Mouse (Mus musculus) testis, adult 2 months (tissue): ENCODE measurements around the gene Iqcb1. TPM values are rescaled to one million over a fixed set of nuclear protein-coding genes. Genes with fewer than 3 reads are reported as not detected.
"Not testable (repeated sequence)": the region's sequence is repeated elsewhere in the genome, so short reads cannot be mapped to it uniquely, and the experiment has no call there.

Source experiments
- H3K27ac ChIP-seq: fragments of 200-500 bp; 2 replicates; pipeline ENCODE4 v1.5.1; 2012; ENCODE audit warnings: low read depth, low read length; ENCODE audit not compliant: control insufficient read depth, insufficient read depth
- H3K27me3 ChIP-seq: fragments of 200-500 bp; 2 replicates; pipeline ENCODE4 v1.6.1; 2012; ENCODE audit warnings: mild to moderate bottlenecking, low read length, moderate library complexity; ENCODE audit not compliant: control insufficient read depth, insufficient read depth
- H3K36me3 ChIP-seq: fragments of 200-500 bp; 2 replicates; pipeline ENCODE4 v1.6.1; 2012; ENCODE audit warnings: mild to moderate bottlenecking, low read length; ENCODE audit not compliant: control insufficient read depth, insufficient read depth
- H3K4me1 ChIP-seq: fragments of 200-500 bp; 2 replicates; pipeline ENCODE4 v1.6.1; 2012; ENCODE audit warnings: low read length; ENCODE audit not compliant: control insufficient read depth, insufficient read depth
- H3K4me3 ChIP-seq: fragments of 200-500 bp; 2 replicates; pipeline ENCODE4 v1.5.1; 2012; ENCODE audit warnings: low read depth, mild to moderate bottlenecking, low read length, moderate library complexity, mixed read lengths; ENCODE audit not compliant: control insufficient read depth
- CTCF ChIP-seq: fragments of 200-500 bp; IDR thresholded peaks from 2 replicates; pipeline ENCODE4 v1.5.1; 2012; ENCODE audit warnings: low read depth, mild to moderate bottlenecking, inconsistent platforms, low read length, moderate library complexity; ENCODE audit not compliant: control insufficient read depth, insufficient read depth, insufficient replicate concordance
- POLR2A ChIP-seq: fragments of 200-500 bp; IDR thresholded peaks from 2 replicates; pipeline ENCODE4 v1.6.1; 2012; ENCODE audit warnings: low read depth, mild to moderate bottlenecking, inconsistent platforms, low read length, moderate library complexity; ENCODE audit not compliant: control insufficient read depth
- polyA plus RNA-seq: library from polyadenylated mRNA; depleted of rRNA; stranded (reverse); fragments of >200 nt; gene quantifications from 2 replicates; pipeline ENCODE4 v1.2.3, GENCODE M21; 2012

Gene Iqcb1
- polyA plus RNA-seq, 1 experiment: 16.1 TPM

DNA sequence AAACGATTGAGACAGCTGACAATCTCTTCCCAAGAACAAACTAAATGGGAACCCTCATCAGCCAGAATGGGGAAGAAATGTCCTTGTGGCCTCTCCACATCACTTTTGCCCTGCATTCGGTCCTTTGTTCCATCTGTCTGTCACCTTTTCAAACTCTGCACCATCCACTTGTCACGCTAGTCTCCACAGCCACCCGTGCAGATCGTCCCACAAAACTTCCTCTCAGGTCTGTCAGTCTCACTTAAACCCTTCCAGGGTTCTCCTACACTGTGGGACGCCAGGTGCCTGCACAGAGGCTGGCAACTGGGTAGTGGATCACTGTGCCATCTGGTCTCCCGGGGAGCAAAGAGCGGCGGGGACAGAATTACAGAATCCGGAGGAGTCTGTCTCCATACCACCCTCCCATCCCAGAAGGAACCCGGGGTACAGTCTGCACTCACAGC, 553 bp upstream of the Iqcb1 start:
- peaks cover 4% of the 10 kb centered on the region for H3K4me1 ChIP-seq
- TF ChIP-seq POLR2A (no peak), CTCF (no peak)
- H3K36me3 ChIP-seq: no peaks in the 10 kb centered on the region
- H3K27ac ChIP-seq: no peak overlapping the region
- no peaks in the 10 kb centered on the region for H3K27me3 ChIP-seq
- H3K4me3 ChIP-seq: peak overlapping the region; percentile 94

GRCm38 (mm10) chr16:36828820-36829219, 635 bp downstream of the Iqcb1 start:
- Histone ChIP-seq H3K4me1 (peaks cover 4% of the 10 kb centered on the region), H3K36me3 (no peaks in the 10 kb centered on the region), H3K27me3 (no peaks in the 10 kb centered on the region), H3K27ac (peak overlapping the region; percentile 74; the same call in 1 of the 2 replicates), H3K4me3 (peak overlapping the region; percentile 98)
- TF ChIP-seq CTCF (no peak), POLR2A (no peak)

GRCm38 (mm10) chr16:36846894-36847293, 18.7 kb downstream of the Iqcb1 start:
- H3K36me3 ChIP-seq, H3K27me3 ChIP-seq, H3K4me3 ChIP-seq, H3K4me1 ChIP-seq, H3K27ac ChIP-seq: not testable (repeated sequence)

- Histone ChIP-seq H3K4me1 (no peaks in the 10 kb centered on the region), H3K36me3 (no peaks in the 10 kb centered on the region), H3K27me3 (no peaks in the 10 kb centered on the region), H3K4me3 (no peak overlapping the region), H3K27ac (no peak overlapping the region)
- no peak for TF ChIP-seq POLR2A
- TF ChIP-seq CTCF: no peak
Observed at GRCm38 (mm10) chr16:36851202-36851601, 23.0 kb downstream of the Iqcb1 start.

- H3K4me3 ChIP-seq: no peak overlapping the region
- H3K36me3 ChIP-seq: no peaks in the 10 kb centered on the region; the same call in none of the 2 replicates
- H3K27ac ChIP-seq: no peak overlapping the region
- no peaks in the 10 kb centered on the region for H3K27me3 ChIP-seq
- H3K4me1 ChIP-seq: no peaks in the 10 kb centered on the region
- no peak for TF ChIP-seq POLR2A
- no peak for TF ChIP-seq CTCF
Observed at GRCm38 (mm10) chr16:36863585-36863984, 35.4 kb downstream of the Iqcb1 start.

DNA sequence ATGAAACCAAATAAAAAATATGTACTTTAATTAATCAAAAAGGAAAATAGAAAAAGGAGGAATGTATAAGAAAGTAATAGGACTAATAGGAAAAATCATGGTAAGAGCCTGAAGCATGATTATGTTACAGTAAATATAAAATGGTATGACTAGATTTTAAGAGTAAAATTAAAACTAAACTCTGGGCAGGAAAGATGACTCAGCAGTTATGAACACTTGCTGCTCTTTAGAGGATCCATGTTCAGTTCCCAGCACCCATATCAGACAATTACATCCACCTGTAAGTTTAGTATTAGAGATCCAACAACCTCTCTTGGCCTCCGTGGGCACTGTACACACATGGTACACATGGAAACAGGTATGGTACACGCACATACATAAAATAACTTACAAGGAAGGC, 41.3 kb downstream of the Iqcb1 start:
- no peak overlapping the region for H3K27ac ChIP-seq
- H3K4me3 ChIP-seq: no peak overlapping the region
- TF ChIP-seq CTCF (no peak), POLR2A (no peak)
- H3K4me1 ChIP-seq: no peaks in the 10 kb centered on the region; the same call in 1 of the 2 replicates
- H3K27me3 ChIP-seq: no peaks in the 10 kb centered on the region
- no peaks in the 10 kb centered on the region; the same call in 1 of the 2 replicates for H3K36me3 ChIP-seq

DNA sequence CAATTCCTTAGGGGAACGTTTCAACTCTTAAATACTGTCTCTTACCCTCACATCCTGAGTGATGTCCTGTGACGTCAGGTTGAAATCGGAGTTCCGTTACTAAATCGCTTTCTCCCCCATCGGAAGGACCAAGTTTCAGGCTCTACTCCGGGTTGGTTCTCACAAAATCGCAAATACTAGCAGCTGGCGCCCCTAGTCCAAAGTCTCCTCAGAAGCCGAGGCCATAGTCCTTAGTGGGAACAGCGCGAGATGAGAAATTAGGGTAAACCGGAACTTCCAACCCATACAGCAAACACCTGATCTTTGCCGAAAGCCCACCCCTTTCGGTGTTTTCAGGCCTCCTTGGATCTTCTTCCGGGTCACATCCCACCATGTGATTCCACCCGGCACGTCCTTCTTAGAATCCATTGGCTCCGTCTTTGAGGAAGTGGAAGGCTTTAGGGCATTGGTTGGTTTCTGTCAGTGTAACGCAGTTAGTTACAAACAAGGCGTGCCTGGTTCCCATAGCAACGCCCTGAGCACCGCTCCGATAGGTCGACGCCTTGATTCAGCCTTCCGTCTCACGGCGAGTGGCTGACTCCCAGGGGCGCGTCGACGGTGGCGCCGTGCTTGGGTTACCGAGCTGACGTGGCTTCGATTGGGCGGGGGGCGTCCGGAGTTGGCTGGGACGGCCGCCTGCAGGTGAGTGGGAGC, 46.5 kb downstream of the Iqcb1 start, which contains the start of the genes Eaf2 and Golgb1:
TSS of gene Eaf2 (minus strand) at position 421 of the 693 bp plus-strand sequence.
TSS of gene Golgb1 (plus strand) at position 558 of the 693 bp plus-strand sequence.
- peak within 1 kb of the TSS; percentile 96 for H3K4me3 ChIP-seq
- no peak for TF ChIP-seq CTCF
- peak; percentile 97 for TF ChIP-seq POLR2A
- H3K27me3 ChIP-seq: no peaks in the 10 kb centered on the region
- peak within 1 kb of the TSS; percentile 93 for H3K27ac ChIP-seq
- no peaks in the 10 kb centered on the region for H3K36me3 ChIP-seq
- peaks cover 2% of the 10 kb centered on the region for H3K4me1 ChIP-seq
